Mouse (Mus musculus): Measurements from ENCODE around the gene Defb43.

The Defb43 gene

GRCm38 (mm10) chr14:63066630-63067310 lies 55.2 kb downstream of the Defb43 start:
- DNase-seq (ENCODE audit: low spot score) = peak; percentile 65
